Mouse (Mus musculus) kidney, postnatal 14 days (tissue): ENCODE results near the gene Adal.
"Not testable (repeated sequence)": the region's sequence is repeated elsewhere in the genome, so short reads cannot be mapped to it uniquely, and the experiment has no call there.

Experiments
- DNase-seq: peaks from one replicate; pipeline ENCODE4 v3.0.0; 2022; ENCODE audit warnings: mixed read lengths

Adal gene

DNA sequence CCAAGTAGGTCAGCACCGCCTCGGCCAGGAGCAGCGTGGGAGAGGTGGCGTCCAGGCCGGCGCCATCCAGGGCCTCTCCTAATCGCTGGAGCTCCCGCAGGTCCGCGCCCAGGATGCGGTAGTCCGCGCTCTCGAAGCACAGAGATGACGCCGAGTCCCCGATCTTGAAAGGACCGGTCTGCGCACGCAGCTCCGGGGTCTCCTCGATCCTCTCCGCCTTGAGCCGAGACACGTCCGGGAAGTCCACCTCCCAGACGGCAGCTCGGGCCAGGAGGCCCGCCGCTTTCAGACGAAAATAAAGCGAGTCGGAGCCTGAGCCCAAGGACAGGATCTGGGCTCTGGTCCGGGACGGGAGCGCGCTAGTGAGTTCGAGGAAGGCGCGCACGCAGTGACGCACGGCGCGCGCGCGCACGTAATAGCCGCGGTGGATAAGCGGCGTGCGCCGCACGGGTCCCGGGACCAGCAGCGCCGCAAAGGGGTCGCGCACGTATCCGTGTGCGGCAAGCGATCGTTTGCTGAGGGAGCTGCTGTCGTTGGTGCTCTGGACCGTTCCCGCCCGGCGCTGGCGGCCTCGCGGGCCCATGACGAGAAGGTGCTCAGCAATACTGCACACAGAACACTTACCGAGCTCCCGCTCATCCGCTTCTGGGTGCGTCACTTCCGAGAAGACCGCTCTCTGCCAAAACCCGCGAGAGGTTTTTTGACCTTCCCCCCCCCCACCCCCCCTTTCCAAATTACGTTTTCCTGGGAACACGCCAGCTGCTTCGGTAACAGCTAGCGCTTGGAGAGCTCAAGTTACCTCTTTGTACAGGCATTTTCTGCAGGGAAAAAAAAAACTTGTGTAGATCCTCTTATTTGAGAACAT is at the start of gene Adal, which contains the start of gene Lcmt2:
TSS of gene Adal (plus strand) at position 411 of the 865 bp plus-strand sequence.
TSS of gene Lcmt2 (minus strand) at position 636 of the 865 bp plus-strand sequence.
- peak; percentile 94 for DNase-seq

- peak; percentile 80 for DNase-seq
These were observed 38.2 kb upstream of the Adal start for GRCm38 (mm10) chr2:121102051-121102450.

DNA sequence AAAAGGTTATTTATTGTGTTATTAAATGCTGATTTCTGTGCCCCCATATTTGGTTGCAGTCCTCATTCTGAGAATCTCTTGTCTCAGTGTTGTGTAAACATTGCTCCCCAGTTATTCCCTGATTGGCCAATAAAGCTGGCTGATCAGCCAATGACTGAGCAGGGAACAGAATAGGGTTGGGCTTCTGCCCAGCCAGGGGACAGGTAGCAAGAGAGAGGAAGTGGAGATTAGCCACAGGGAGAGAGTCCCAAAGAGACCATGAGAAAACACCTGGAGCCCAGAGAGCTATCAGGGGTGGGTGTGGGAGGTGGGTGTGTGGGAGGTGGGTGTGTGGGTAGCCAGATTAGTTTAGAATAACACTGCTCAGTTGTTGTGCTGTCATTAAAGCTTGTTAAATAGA is 34.3 kb upstream of the Adal start:
- no peak for DNase-seq

GRCm38 (mm10) chr2:121109695-121110094 is 30.5 kb upstream of the Adal start, which contains the start of gene Tgm7:
Gene Tgm7 (minus strand): TSS chr2:121109795.
- DNase-seq: no peak

DNA sequence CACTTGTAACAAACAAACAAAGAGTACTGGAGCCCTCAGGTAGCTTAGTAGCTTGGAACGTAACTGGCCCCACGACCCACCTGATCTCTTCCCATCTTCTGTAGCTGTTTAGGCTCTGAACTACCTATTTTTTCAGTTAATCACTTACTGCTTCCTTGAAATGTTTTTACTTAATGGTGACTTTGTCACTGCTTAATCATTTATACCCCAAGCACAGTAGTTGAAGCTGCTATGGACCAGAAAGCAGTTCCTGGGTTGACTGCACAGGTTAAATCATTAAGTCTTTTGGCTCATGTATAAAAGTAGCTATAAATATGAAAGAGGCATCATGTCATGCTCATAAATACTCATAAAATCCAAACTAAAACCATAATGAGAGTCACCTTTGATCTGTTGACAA is 24.8 kb upstream of the Adal start:
- no peak for DNase-seq

DNA sequence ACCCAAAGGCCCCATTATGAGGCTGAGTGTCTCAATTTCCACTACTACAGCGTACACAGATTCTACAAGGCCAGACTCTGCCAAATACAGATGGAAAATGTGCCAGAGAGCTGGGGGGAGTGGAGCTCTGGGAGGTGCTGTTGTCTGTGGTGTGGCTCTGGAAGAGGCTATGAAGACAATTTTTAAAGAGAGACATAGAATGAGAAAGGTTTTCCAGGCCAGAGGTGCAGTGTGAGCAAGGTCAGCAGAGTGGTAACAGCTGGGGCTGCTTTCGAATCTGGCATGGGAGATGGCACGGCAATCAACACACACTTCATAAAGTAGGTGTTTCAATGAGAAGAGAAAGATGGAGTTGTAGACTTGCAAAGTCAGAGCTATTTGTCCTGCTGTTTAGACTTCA is 21.0 kb upstream of the Adal start:
- no peak for DNase-seq

GRCm38 (mm10) chr2:121126302-121126701 is 13.9 kb upstream of the Adal start:
- not testable (repeated sequence) for DNase-seq

DNA sequence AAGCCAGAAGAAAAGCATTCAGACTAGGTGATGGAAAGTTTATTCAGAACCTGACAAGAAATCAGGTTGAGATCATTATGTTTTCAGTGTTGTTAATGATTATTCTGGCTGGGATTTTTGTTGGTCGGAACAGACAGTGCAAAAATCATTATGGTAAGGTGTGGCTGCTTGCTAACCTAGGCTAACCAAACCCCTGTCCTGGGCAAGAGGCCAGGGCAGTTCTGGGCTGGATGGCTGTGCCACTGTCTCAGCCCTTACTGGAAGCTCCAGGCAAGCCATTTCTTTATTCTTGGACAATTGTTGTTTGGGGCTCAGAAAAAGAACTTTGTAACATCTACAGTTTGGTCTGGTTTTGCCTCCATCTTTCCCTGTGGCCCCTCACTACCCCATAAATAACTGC is 12.7 kb upstream of the Adal start:
- DNase-seq: no peak

DNA sequence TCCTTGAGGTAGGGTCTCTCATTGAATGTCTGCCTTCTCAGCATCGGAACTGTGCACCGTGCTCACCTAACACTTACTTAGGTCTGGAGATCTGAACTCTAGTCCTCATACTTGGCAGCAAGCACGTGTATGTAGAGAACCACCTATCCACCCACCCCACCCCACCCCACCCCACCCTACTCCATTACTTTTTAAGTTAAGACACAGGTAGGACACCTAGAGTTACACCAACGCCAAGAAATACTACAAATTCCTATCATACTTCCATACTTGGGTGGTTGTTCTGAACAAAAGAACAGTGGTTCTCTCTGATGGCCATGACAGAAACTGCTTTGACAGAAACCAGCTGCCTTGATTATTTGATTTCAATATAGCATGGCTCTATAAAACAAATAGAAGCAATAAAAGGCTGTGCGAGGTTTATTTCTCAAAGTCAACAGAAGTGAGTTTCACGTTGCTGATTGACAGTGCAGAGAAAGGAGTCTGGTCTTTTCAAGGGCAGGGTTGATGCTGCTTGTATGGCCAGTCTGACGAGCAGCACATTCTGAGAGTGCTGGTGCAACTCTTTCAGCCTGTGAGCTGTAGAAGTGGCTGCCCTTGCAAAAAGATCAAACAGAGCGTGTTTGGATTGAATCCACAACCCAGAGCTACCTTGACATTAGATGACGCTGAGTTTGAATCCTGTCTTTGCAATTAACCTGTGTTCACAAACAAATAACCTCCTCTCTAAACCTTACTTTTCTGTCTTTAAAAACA is 11.2 kb upstream of the Adal start:
- no peak for DNase-seq

DNA sequence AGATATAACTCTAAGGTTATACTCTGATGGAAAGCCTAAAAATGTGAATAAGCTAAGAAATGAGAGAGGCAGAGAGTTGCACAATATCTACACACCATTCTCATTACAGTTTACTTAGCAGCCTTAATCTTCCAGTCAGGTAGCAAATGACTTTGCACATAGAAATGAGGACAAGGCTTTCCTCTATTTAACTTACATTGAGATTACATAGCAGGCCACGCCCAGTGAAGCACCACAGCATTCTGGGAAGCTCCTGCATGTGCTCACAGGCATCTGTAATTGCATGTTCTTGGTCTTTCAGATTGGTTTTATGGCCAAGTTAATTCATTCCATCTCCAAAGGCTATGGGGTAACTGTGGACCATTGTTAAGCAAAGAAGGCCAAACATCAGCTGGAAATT is 7.4 kb upstream of the Adal start:
- DNase-seq: no peak

DNA sequence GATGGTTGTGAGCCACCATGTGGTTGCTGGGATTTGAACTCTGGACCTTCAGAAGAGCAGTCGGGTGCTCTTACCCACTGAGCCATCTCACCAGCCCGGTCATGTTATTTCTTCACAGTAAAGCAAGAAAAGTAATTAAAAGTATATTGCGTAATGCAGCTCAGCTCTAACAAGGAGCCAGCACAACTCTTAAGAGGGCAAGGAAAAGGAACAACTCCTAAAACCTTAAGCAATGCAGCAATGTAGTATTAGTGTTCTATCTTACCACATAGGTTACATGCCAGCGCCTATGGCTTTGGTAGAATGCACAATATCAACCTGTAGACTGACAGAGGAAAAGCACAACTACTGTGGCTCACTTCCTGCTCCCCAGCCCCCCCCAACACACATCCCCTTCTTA is 2.9 kb upstream of the Adal start:
- DNase-seq: no peak

DNA sequence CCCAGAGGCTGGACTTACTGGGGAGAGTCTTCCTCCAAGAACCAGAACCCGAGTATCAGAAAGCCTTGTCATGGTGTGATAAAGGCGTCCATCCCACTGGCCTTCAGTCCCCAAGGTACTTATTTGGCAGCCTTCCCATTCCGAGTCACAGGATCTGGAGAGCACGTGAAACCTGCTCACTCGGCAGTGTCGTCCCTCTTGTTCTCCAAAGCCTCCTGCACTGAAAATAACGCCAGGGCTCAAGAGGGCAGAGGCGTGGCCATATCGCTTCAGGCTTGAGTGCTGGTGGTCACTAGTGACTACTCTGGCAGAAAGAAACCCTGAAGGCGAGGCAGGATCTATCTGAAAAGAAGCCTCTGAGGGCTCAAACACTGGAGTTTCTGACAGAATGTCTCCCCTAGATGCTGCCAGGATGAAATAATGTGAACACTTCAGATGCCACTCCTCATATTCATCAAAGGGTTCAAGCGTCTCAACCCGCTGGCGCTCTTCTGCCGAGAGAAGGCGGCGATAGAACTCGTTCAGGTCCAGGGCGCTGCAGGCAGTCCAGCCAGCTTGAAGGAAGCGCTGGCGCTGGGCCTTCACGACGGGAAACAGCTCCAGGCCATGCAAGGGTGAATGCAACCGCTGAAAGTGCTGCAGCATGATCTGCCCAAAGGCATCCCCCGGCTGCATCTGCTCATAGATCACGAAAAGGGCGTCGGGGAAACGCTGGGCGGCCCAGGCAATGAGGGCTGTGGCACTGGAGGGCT is 786 bp upstream of the Adal start:
- peak; percentile 79 for DNase-seq

DNA sequence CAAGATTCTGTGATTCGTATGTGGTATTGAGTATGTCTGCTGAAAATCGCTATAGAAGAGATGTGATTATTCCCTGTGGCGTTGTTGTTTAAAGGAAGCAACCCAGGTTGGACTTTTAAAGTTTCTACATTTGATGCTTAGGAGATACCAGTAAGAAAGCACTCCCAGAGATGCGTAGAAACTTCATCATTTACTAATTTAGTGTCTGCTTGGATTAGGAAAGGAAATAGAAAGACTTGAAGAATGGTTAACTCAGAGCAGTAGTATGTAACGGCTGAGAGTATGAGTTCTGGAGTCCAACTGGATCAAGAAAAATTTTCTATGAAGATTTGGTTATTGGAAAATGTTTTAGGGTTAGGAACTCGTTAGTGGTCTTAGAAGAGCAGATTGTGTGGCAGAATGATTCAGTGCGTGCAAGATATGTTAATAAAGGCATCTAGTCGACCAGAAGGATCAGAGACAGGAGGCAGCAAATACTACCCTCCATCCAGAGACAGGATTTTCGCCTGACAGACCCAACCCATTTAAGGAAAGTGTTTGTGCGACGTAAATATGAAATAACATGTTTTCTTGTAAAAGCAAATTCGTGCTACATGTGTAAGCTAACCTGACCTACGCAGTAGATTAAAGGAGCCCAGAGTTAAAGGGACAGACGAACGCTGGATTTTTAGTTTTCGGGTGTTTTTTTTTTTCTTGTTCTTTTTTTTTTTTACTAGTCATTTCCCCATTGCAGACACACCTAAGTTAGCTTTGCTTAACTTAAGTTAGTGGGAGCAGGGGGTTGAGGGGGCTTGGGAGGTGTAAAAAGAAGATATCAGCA is 1.2 kb downstream of the Adal start:
- no peak for DNase-seq

DNA sequence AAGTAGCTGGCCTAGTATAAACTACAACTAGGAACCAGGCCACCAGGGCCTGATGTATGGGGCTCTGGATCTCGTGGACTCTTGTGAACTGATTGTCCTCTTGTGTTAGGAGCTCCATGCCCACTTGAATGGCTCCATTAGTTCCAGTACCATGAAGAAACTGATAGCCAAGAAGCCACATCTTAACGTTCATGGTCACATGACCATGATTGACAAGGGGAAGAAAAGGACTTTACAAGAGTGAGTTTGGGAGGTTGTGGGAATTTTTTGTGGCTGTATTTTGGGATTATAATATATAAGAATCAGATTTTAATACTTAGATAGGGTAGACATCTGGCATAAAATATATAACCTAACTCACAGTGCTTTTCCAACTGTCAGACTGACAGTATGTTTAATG is 2.2 kb downstream of the Adal start:
- DNase-seq: no peak

- DNase-seq: no peak
These were observed 9.5 kb downstream of the Adal start for GRCm38 (mm10) chr2:121149679-121150078.

DNA sequence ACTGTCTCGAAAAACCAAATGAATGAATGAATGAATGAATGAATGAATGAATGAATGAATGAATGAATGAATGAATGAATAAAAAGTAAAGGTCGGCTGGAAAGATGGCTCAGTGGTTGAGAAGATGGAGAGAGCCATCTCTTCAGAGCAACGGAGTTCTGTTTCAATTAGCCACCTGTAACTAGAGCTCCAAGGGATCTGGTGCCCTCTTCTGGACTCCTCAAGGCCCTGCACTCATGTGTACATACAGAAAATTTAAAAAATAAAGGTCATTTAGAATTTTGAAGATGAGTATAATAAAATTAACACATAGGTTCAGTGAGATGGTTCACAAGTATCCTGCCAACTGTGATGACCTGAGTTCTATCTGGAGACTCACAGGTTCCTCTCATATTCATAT is 12.9 kb downstream of the Adal start:
- DNase-seq: no peak

DNA sequence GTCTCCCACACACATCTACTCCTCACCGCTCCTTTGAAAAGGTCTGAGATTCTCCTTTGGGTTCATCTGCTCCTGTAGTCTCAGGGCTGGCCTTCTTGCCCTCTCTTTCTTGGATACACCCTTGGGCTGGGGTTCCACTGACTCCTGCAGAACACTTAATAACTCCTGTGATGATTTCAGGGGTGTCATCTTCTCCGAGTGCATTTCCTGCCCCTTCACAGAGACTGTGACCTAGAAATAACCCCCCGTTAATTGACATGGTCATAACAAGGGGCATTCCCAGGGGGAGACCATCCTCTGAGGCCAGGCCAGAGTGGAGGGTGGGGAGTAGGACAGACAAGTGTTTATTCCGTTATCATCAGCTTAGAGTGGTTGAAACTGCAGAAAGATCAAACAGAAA is 28.9 kb downstream of the Adal start:
- no peak for DNase-seq

DNA sequence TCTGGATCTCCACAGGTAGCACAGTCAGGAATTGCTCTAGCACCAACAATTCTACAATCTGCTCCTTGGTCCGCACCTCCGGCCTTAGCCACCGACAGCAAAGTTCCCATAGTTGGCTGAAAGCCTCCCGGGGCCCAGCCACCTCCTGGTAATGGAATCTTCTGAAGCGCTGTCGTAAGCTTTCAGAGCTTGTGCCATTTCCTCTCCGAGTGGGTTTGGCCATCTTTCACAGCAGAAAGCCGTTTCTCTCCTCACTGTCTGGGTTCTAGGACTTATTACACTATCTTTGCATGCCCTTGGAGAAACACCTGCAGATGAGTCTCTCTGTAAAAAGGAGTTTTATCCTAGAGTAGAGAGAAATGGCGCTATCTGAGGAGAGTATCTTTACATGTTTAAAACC is 29.7 kb downstream of the Adal start:
- DNase-seq: peak; percentile 61

GRCm38 (mm10) chr2:121170481-121170971 is 30.3 kb downstream of the Adal start, which contains the start of gene Tubgcp4:
Gene Tubgcp4 (plus strand): TSS chr2:121170654.
- DNase-seq: peak; percentile 66

DNA sequence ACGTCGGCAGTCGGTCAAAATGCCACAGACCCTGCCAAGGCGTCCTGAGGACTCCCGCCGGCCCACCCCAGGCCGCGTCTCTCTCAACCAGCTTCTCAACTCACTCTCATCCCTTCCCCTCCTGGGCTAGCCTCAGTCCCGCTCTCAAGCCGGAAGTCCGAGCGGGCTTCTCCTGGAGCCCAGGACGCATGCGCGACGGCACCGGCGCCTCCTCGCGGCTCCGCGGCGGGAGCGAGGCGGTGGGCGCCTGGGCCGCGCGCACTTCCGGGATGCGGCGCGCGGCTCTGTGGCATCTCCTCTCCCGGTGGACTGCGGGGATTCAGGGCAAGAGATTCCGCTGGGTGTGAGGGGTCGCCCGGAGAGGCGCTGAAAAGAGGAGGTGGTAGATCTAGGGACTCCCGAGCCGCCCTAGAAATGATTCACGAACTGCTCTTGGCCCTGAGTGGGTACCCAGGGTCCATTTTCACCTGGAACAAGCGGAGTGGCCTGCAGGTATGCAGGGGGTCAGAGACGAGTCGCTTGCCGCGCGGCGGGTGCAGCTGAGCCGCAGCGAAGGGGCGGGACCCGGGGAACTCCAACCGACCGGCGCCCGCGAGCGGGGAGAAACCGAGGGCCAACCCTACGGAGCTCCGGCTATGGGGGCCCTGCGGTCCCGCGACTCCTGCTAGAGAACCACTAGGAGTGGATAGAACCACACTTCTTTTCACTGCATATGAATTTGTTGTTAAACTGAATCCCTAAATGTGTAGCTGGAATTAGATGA is 30.9 kb downstream of the Adal start, which contains the start of gene Zscan29:
TSS of gene Zscan29 (minus strand) at position 146 of the 763 bp plus-strand sequence.
- DNase-seq: peak; percentile 94

GRCm38 (mm10) chr2:121178828-121179479 is 38.7 kb downstream of the Adal start:
- no peak for DNase-seq
